Mouse (Mus musculus): ENCODE results near the gene Tnfrsf17. TPM values are rescaled to one million over a fixed set of nuclear protein-coding genes. Genes with fewer than 3 reads are reported as not detected.
"Not testable (repeated sequence)": the region's sequence is repeated elsewhere in the genome, so short reads cannot be mapped to it uniquely, and the experiment has no call there.

Tnfrsf17 gene
- not detected for total RNA-seq (2021)

DNA sequence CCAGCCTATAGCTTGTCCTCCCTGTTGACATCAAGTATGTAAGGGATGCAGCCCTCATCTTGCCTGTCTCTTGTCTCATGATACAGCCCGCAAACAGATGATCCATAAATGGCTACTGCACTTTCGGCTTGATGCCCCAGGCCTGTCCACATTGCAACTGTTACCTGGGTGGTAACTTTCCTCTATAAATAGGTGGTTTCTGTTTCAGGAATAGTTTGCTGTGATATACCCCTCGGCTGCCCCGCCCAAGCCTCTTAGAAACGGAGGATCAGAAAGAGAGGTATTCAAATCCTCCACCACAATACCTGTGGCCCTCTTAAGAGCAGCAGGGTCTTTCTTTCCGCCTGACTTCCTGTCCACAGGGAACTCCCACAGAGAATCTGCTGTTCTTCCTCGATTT, at the start of gene Tnfrsf17:
Tnfrsf17 (plus strand) TSS at position 301 of the 400 bp plus-strand sequence.
- intact Hi-C loops (cut with DNase I), result no loop called here
- no peak for DNase-seq (ENCODE audit: low spot score)

DNA sequence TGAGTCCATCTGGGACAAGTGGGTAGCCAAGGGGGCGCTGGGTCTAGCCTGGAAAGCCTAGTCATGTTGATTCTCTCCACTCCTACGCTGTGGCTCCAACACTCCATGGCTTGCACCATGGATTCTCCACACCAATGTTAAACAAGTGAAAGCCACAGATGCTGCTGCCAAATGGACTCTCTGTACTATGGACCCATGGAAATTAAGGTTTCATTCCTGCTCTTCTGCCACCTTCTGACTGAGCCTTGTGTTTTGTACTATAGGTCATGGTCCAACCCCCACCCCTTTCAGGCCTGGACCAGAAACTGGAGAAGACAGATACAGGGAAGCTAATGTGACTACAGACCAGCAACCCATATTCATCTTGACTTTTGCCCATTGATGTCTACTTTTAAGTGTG, 47.1 kb upstream of the Tnfrsf17 start:
- intact Hi-C loops (cut with DNase I), result no loop called here

DNA sequence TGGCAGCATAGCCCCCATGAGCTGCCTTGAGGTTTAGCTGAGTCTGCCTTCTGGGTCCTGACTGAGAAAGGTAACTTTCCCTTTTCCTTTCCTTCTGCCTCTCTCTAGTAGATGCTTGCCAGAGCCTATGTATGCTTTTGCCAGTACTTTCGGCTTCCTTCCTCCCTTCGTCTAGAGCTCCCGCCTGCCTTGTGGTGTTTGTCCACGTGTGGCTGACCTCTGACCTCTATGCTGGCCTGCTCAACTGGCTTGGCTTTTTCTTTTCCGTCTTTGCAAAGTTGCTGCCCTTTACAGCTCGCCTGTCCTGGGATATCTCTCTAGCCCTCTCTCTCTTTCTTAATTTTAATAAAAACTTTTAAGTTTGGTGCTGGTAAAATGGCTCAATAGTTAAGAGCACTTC, 43.8 kb upstream of the Tnfrsf17 start:
- intact Hi-C loops (cut with DNase I), result no loop called here
- DNase-seq (ENCODE audit: low spot score), result no peak

More for the DNA sequence above, 47.1 kb upstream of the Tnfrsf17 start:
- DNase-seq (ENCODE audit: low spot score), result no peak

DNA sequence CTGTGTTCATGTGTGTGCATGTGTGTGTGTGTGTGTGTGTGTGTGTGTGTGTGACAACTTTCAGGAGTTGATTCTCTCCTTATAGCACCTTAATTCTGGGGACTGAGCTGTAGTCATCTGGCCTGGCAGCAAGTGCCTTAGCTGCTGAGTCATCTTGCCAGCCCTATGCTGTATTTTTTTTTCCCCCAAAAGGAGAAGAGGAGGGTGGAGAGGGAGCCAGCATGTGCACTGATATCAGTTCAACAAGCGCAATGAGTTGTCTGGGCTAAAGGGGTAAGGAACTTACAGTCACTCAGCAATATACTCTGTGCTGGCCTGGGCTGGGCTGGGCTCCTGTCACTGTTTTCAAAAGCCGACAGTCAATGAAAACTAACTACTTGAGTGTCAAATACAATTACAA, 43.0 kb upstream of the Tnfrsf17 start:
- no peak for DNase-seq (ENCODE audit: low spot score)
- intact Hi-C loops (cut with DNase I), result no loop called here

DNA sequence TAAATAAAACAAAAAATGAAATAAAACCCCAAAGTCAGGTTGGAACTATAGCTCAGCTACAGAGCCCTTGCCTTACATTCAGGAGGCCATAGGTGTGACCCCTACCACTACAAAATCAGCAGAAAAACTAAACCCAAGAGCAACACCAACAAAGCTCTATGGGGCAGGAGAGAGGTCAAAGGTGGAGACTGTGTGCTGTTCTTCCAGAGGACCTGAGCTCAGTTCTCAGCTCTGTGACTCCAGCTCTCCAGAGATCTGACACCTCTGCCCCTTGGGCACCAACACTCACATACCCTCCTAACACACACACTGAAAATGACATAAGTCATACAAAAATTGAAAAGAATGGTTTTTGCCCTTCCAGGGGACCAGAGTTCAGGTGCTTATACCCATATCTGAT, 42.5 kb upstream of the Tnfrsf17 start:
- intact Hi-C loops (cut with DNase I), result no loop called here
- no peak for DNase-seq (ENCODE audit: low spot score)

DNA sequence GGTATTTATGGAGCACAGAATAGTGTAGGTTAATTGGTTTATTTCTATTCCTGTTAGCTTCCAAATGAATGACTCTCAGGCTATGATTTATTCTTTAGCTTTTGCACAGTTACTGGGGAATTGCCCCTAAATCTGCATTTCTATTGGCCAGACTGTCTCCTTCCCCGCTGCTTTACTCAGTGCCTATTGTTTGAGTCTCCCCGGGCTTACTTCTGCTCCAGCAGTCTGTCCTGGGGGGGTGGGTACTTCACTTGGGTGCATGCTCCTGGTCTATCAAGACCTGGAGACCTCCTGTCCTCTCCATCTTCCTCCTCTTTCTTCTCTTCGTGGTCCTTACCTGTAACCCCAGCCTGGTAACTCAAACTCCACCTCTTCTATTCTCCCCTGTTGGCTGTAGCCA, 36.7 kb upstream of the Tnfrsf17 start:
- no peak for DNase-seq (ENCODE audit: low spot score)
- intact Hi-C loops (cut with DNase I), result no loop called here

DNA sequence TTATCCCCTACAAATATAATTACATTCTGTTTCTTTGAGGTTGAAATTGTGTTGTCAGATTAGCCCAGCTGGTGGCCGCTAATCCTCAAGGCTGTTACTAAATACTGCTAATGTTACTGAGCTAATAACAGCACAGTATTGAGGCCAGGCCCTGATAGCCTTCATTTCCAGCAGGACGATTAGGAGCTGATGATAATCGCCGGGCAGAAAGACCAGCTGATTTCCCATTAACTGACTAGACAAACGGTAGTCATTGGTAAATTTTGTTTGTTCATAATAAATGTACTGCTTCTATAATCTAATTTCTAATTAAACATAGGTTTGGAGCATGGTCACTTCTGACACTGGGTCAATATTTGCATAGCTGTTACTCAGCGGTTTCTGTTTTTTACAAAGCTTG, 34.8 kb upstream of the Tnfrsf17 start:
- DNase-seq (ENCODE audit: low spot score), result no peak
- intact Hi-C loops (cut with DNase I), result no loop called here

DNA sequence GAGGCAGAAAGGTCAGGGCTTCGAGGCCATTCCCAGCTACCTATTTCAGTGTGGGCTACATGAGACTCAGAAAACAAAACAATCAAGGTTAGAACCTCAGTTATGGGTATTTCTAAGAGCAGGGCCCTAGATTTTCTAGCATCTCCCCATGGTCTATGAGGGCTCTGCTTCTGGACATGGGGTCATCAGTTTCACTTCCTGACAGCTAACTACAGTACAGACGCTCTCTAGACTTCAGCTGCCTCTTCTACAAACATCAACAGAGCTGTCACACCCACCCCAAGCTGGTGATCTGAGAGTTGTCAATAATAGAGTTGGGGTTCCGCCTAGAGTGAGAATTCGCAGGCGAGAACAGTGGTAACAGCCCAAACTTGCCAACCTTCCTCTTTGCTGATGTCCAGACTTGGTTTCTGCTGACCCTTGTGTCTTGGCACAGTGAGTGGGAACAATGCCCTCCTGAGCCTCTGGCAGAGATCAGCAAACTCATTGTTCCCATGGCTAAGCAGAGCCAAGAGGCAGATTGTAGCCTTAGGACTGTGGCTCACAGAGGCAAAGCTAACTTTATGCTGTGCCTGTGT, 30.9 kb upstream of the Tnfrsf17 start:
- intact Hi-C loops (cut with DNase I), result no loop called here
- DNase-seq (ENCODE audit: low spot score), result no peak

DNA sequence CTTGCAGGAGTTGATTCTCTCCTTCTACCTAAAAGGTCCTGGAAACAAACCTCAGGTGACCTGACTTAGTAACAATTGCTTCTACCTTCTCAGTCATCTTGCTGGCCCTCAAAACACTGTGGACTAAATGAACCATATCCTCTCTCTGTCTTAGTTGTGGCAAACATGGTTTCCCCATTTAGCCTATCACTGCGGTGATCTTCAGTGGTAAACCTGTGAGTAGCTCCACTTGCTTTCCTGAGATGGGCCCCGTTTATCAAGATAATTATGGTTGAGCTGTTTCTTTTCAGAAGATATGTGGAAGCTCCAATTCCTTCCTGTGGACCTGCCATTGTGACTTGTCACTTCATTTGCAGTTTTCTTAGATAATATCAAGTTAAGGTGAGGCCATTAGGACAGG, 28.7 kb upstream of the Tnfrsf17 start:
- DNase-seq (ENCODE audit: low spot score), result no peak
- intact Hi-C loops (cut with DNase I), result no loop called here

DNA sequence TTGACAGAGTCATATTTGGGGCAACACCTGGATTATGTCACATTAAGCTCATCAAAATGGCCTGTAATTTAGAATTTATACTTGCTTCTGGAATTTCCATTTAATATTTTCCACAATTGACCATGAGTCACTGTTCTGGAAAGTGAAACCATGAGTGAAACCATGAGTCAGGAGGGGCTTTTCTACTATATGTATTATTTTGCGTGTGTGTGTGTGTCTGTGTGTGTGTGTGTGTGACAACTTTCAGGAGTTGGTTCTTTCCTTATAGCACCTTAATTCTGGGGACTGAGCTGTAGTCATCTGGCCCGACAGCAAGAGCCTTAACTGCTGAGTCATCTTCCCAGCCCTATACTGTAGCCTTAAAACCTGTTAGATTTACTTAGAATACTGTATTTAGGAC, 27.7 kb upstream of the Tnfrsf17 start:
- intact Hi-C loops (cut with DNase I), result no loop called here
- DNase-seq (ENCODE audit: low spot score), result no peak

DNA sequence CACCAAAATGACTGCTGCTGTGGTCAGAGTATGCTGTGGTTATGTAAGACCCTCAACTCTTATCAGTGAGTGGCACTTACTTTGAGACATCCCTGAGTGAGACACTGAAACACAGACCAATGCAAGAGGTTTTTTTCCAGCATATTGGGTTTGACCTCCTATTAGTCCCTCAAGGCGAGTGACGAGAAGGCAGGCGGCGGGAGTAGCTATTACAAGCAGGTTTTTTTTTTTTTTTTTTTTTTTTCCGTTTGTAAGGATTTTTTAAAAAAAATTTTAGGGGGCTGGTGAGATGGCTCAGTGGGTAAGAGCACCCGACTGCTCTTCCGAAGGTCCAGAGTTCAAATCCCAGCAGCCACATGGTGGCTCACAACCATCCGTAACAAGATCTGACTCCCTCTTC, 24.7 kb upstream of the Tnfrsf17 start:
- DNase-seq (ENCODE audit: low spot score); intact Hi-C loops (cut with DNase I): not testable (repeated sequence)

DNA sequence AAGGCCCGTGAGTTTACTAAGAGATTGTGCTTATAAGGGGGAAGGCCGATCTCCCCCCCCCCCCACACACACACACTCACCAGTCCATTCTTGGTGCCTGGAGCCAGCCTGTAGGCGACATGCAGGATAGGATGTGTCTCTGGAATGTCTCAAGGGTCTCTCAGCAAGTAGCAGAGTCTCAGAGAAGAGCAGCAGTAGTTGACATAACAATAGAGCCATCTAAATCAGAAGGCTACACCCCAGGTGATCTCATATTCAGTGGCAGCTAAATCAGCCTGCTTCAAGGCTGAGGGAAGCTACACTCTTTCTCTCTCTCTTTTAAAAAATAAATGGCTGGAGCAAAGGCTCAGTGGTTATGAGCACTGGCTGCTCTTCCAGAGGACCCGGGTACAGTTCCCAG, 18.0 kb upstream of the Tnfrsf17 start:
- intact Hi-C loops (cut with DNase I); DNase-seq (ENCODE audit: low spot score): not testable (repeated sequence)

DNA sequence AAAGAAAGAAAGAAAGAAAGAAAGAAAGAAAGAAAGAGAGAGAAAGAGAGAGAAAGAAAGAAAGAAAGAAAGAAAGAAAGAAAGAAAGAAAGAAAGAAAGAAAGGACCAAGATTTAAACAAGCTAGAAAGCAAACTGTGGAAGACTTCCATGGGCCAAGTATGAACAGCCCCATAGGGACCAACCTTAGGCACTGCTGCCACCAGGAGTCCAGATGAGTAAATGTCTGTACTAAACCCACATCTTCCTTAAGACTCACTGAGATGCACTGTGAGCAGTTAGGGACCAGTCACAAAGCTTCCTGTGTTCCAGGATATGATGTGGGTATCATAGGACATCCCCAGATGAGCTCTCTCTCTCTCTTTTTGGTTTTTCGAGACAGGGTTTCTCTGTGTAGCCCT, 15.9 kb upstream of the Tnfrsf17 start:
- intact Hi-C loops (cut with DNase I); DNase-seq (ENCODE audit: low spot score): not testable (repeated sequence)

DNA sequence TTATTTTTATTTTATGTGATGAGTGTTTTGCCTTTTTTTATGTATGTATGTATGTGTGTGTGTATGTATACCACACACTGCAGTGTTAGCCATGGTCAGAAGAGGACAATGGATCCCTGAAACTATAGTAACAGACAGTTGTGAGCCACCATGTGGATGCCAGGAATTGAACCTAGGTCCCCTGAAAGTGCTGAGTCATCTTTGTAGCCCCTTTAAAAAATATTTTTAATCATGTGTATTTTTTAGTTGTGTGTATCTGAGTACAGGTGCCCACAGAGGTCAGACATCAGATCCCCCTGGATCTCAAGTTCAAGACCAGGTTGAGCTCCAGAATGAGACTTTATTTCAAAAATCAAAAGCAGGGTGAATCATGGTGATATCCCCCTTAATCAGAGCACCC, 9.9 kb upstream of the Tnfrsf17 start:
- intact Hi-C loops (cut with DNase I), result loop anchor here (5.0 kb wide), 1 partner anchor 114 kb away; no protein-coding TSS in a partner anchor
- DNase-seq (ENCODE audit: low spot score), result no peak

DNA sequence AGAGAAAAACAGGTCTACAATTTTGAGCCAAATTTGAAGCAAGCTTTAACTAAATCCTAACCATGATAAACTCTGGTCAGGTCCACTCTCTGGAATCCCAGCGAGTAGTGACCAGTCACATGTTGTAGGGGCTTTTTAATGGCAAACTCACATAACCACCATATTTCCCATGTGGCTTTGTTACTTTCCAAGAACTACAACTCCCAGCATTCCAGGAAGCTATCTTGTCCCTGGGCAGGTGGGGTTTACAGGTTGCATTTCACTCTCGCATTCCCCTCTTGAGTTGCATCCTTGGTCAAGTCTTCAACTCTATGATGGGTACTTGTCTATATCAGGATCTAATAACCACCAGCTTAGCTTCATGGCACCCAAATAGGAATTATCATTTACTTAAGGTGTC, 8.1 kb upstream of the Tnfrsf17 start:
- intact Hi-C loops (cut with DNase I), result no loop called here
- no peak for DNase-seq (ENCODE audit: low spot score)

DNA sequence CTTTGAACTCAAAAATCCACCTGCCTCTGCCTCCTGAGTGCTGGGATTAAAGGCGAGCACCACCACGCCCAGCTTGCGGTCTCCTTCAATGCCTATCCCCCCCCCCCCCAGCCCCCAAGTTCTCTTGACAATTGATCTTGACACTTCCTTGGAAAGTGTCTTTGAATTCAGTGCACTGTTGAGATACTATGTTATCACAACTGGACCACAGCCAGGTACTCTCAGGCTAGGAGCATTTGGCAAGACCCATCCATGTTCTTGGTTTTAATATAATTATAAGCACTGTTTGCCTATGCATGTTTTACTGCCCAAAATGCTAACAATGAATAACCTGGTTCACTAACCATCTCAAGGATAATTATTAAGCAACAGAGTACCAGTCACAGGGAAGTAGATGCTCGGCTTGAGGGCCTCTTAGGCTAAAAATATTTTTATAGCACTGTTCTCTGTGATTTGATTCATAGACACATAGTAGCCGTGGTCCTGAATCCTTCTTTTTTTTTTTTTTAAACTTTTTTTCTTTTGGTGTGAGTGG, 2.2 kb downstream of the Tnfrsf17 start:
- intact Hi-C loops (cut with DNase I), result no loop called here
- no peak for DNase-seq (ENCODE audit: low spot score)

DNA sequence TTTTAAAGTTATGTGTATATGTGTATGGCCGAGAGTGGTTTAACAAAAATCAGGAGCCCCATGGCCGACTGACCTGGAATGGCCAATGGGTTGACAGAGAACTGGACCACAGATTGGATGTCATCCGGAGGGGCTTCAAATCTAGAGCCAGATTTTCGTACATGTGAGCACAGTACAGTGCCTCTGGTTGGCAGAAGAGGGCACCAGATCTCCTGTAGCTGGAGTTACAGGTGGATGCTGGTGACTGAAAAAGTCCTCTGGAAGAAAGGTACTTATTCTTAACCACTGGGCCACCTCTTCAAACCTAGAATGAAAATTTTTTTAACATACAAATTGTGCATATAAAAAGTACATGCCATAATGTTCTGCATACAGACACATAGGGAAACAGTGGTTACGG, 3.1 kb downstream of the Tnfrsf17 start:
- intact Hi-C loops (cut with DNase I), result no loop called here
- no peak for DNase-seq (ENCODE audit: low spot score)

DNA sequence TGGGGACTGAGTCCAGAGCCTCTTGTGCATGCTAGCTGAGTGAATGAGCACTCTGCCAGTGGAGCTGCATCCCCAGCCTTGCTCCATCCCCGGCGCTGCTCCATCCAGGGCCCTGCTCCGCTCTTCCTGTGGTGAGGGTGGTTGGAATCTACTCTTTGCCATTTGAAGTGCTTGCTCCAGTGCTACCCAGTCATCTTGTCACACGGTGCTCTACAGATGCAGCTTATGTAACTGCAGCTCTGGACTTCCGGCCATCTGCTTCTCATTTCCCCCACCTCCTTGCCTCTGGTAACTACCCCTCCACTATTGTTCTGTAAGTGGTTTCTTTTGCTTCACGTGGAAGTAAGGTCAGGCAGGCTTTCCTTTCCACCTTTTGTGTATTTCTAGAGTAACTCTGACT, 3.7 kb downstream of the Tnfrsf17 start:
- intact Hi-C loops (cut with DNase I), result no loop called here
- DNase-seq (ENCODE audit: low spot score), result no peak

DNA sequence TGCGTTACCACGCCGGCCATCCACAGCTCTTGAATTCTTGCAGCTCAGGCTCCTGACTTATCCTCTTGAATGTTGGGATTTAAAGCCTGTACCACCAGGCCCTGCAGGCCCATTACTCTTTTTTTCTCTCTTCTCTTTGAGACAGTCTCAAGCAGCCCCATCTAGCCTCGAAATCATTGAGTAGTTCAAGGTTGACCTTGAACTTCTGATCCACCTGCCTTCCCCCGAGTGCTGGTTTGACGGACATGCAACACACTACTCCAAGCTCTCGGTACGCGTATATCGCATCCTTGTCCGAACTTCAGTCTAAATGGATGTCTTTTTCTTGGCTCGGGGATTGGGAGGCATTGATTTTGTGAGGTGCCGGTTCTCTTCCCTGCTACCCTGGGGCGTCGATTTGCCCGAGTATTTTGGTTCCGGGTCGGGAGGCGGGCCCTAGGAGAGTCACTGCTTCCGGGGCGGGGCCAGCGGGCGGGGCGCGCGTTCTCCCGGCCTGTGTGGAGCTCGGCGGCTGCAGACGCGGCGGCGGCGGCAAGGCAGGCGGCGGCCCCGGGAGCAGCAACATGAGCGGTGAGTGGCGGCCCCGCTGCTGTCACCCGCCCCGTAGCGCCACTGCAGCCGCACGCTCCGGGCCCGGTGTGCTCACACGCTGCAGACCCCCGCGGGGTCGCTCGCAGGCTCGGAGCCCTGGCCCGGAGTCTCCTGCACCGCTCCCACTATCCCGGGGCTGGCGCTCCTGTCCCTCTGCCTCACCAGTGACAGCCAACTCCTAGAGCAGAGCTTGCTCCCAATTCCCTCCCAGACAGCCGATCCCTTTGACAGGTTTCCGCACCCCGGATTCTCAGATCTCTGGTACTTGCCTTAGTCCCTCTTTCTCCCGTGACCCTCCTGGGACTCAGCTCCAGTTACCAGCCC, 9.1 kb downstream of the Tnfrsf17 start, which contains the start of gene Snx29:
Snx29 (plus strand) TSS at position 500 of the 915 bp plus-strand sequence.
- peak; percentile 92 for DNase-seq (ENCODE audit: low spot score)
- intact Hi-C loops (cut with DNase I), result loop anchor here (2.0 to 10.0 kb wide), 4 partner anchors 68 to 188 kb away; partner anchors contain the start of genes Gspt1, Rsl1d1 and Txndc11

DNA sequence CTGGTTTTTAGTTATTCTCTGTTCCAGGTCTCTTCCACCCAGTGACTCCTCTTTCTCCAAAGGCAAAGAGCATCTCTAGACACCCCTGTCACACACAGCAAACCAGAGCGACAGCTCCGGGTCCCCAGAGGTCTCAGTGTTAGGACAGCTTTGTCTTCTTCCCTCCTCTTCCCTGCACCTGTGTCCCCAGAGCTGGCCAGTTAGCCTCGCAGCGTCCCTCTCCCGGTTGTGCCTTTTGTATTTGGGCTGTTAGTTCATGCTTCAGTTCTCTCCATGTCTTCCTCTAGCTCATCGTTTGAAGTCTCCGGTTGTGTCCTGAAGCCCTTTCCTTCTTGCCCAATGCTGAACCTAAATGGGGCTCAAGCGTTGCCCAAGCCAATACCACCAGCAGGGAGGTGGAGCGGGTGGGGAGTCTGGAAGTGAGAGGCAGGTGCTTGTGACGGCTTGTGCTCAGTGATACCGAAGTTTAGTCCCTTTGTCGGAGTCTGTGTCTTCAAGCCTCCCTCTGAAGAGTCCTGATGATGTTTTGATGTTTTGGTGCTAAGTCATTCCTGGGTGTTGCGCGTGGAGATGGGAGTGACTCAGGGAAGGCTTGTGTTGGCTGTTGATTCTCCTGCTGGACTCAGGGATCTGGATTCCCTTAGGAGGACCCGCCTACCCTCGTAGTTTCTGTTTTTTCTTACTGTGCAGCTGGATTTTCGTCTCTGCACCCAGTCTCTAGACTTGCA, 9.9 kb downstream of the Tnfrsf17 start:
- no peak for DNase-seq (ENCODE audit: low spot score)
- intact Hi-C loops (cut with DNase I), result loop anchor here (2.0 to 10.0 kb wide), 4 partner anchors 69 to 189 kb away; partner anchors contain the start of genes Gspt1, Rsl1d1 and Txndc11
